Mouse (Mus musculus) limb, embryonic 11.5 days (tissue): ENCODE data around the gene Zbtb5. TPM values are rescaled to one million over a fixed set of nuclear protein-coding genes. Genes with fewer than 3 reads are reported as not detected.

Experiments
- ATAC-seq: fragments of 200-750 bp; cut with Nextera tagmentation; 2 replicates; pipeline ENCODE4 v1.8.0; 2017; ENCODE audit warnings: low read depth; ENCODE audit not compliant: insufficient number of reproducible peaks, low FRiP score, low TSS enrichment
- DNase-seq: peaks from one replicate; pipeline ENCODE4 v3.0.0-alpha.2; 2015; ENCODE audit warnings: low spot score
- H3K27ac ChIP-seq: fragments of 300-500 bp; sonication (generic); replicated peaks from 2 replicates; pipeline ENCODE4 v1.5.1; 2014; ENCODE audit warnings: low read depth, mild to moderate bottlenecking, low read length
- H3K27me3 ChIP-seq: fragments of 300-500 bp; sonication (generic); 2 replicates; pipeline ENCODE4 v1.6.1; 2014; ENCODE audit warnings: mild to moderate bottlenecking, low read length, mixed read lengths; ENCODE audit not compliant: control insufficient read depth, insufficient read depth
- H3K36me3 ChIP-seq: fragments of 300-500 bp; sonication (generic); 2 replicates; pipeline ENCODE4 v1.6.1; 2014; ENCODE audit warnings: mild to moderate bottlenecking, low read length, moderate library complexity, mixed read lengths; ENCODE audit not compliant: control insufficient read depth, insufficient read depth
- H3K4me1 ChIP-seq: fragments of 300-500 bp; sonication (generic); 2 replicates; pipeline ENCODE4 v1.6.1; 2014; ENCODE audit warnings: low read length, mixed read lengths; ENCODE audit not compliant: control insufficient read depth, insufficient read depth
- H3K4me2 ChIP-seq: fragments of 300-500 bp; sonication (generic); 2 replicates; pipeline ENCODE4 v1.6.1; 2014; ENCODE audit warnings: low read depth, mild to moderate bottlenecking, moderate library complexity; ENCODE audit not compliant: severe bottlenecking
- H3K4me3 ChIP-seq: fragments of 300-500 bp; sonication (generic); 2 replicates; pipeline ENCODE4 v1.5.1; 2014; ENCODE audit warnings: low read depth, low read length
- H3K9ac ChIP-seq: fragments of 300-500 bp; sonication (generic); 2 replicates; pipeline ENCODE4 v1.6.1; 2014; ENCODE audit warnings: mild to moderate bottlenecking, low read length
- H3K9me3 ChIP-seq: fragments of 300-500 bp; sonication (generic); 2 replicates; pipeline ENCODE4 v1.6.1; 2016; ENCODE audit warnings: low read length; ENCODE audit not compliant: control insufficient read depth
- WGBS: fragments of 180-500 bp; shearing (Covaris S2); extraction: QIAGEN DNeasy Blood & Tissue Kit; methylation state at CpG from one replicate; pipeline ENCODE4 v1.1.7; 2014; 5-methylcytosine and 5-hydroxymethylcytosine counted together
- polyA plus RNA-seq: library from polyadenylated mRNA; unstranded; fragments of >200 nt; fragmentation: Nextera tagmentation; extraction: Ambion mirVana; gene quantifications from 2 replicates; pipeline ENCODE4 v1.2.1, GENCODE M21; 2014

Gene Zbtb5
- polyA plus RNA-seq, 1 experiment from 2014 or later = 41.1 TPM

GRCm38 (mm10) chr4:44973450-44973849 is 38.8 kb downstream of the Zbtb5 start:
- Histone ChIP-seq H3K9me3 (no peaks in the 10 kb centered on the region), H3K4me1 (no peaks in the 10 kb centered on the region), H3K4me2 (peak overlapping the region; percentile 13; the same call in 1 of the 2 replicates), H3K4me3 (no peak overlapping the region), H3K36me3 (no peaks in the 10 kb centered on the region), H3K27me3 (no peaks in the 10 kb centered on the region), H3K27ac (no peak overlapping the region), H3K9ac (no peak overlapping the region)
- ATAC-seq (no peak), DNase-seq (peak; percentile 91)
- 15% methylated on average over 9 of the region's 9 CpGs for WGBS

GRCm38 (mm10) chr4:44970612-44971110 is 41.6 kb downstream of the Zbtb5 start:
- no peaks in the 10 kb centered on the region for H3K27me3 ChIP-seq
- no peak overlapping the region for H3K9ac ChIP-seq
- no peak overlapping the region for H3K27ac ChIP-seq
- no peak for ATAC-seq
- DNase-seq = peak; percentile 84
- WGBS = 21% methylated on average over 10 of the region's 10 CpGs
- no peaks in the 10 kb centered on the region for H3K36me3 ChIP-seq
- H3K4me1 ChIP-seq = no peaks in the 10 kb centered on the region
- H3K4me2 ChIP-seq = no peak overlapping the region
- H3K4me3 ChIP-seq = no peak overlapping the region
- no peaks in the 10 kb centered on the region for H3K9me3 ChIP-seq

DNA sequence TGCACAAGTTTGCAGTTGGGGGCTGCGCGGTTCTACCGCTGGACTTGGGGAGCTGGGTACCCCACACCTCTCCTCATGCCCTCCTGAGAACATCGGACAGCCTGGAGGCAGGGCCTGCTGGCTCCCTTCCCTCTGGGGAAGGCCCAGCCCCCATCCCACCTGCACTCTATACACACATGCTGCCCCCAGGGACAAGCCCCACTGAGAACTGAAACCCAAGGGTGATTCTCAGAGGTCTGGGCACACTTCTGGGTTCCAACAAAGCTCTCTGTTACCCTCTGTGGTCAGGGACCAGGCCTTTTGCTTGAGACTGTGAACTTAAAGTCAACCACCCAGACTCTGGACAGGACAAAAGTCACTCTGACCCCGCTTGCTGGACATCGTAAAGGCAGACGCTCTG is 42.2 kb downstream of the Zbtb5 start:
- ATAC-seq (no peak), DNase-seq (no peak)
- no peaks in the 10 kb centered on the region for H3K9me3 ChIP-seq
- H3K4me1 ChIP-seq = no peaks in the 10 kb centered on the region
- no peak overlapping the region for H3K4me2 ChIP-seq
- no peak overlapping the region for H3K9ac ChIP-seq
- no peaks in the 10 kb centered on the region for H3K36me3 ChIP-seq
- no peaks in the 10 kb centered on the region for H3K27me3 ChIP-seq
- 90% methylated on average over 7 of the region's 7 CpGs for WGBS
- no peak overlapping the region for H3K4me3 ChIP-seq
- H3K27ac ChIP-seq = no peak overlapping the region

GRCm38 (mm10) chr4:44967402-44967801 is 44.8 kb downstream of the Zbtb5 start:
- 88% methylated on average over 8 of the region's 8 CpGs for WGBS
- no peaks in the 10 kb centered on the region for H3K4me1 ChIP-seq
- ATAC-seq = no peak

DNA sequence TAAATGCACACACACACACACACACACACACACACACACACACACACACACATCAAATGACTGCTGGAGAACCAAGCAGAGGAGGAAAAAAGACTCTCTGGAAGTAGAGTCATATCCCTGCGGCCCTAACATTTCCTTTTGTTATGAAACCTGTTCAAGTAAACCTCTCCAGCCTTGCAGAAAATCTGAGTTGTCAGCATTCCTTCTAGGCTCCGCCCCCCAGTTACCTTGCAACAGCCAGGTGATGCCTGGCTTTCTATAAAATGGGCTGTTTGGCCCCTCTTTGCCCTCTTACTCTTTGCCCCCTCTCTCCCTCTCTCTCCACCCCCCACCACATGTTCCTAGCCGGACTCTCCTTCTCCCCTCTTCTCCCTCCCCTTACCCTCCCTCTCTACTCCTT is 46.5 kb downstream of the Zbtb5 start:
- Histone ChIP-seq H3K4me2 (no peak overlapping the region), H3K4me1 (no peaks in the 10 kb centered on the region), H3K9me3 (no peaks in the 10 kb centered on the region), H3K9ac (no peak overlapping the region), H3K27me3 (no peaks in the 10 kb centered on the region), H3K4me3 (no peak overlapping the region), H3K27ac (no peak overlapping the region), H3K36me3 (no peaks in the 10 kb centered on the region)
- no peak for DNase-seq
- no peak for ATAC-seq
- WGBS = 85% methylated on average over 3 of the region's 3 CpGs

More at GRCm38 (mm10) chr4:44967402-44967801, 44.8 kb downstream of the Zbtb5 start:
- H3K27ac ChIP-seq = no peak overlapping the region
- H3K36me3 ChIP-seq = no peaks in the 10 kb centered on the region
- H3K4me2 ChIP-seq = no peak overlapping the region
- H3K4me3 ChIP-seq = no peak overlapping the region
- no peak overlapping the region for H3K9ac ChIP-seq
- DNase-seq = no peak
- no peaks in the 10 kb centered on the region for H3K9me3 ChIP-seq
- H3K27me3 ChIP-seq = no peaks in the 10 kb centered on the region

GRCm38 (mm10) chr4:44965175-44965574 is 47.0 kb downstream of the Zbtb5 start:
- no peak for ATAC-seq
- Histone ChIP-seq H3K36me3 (no peaks in the 10 kb centered on the region), H3K4me3 (no peak overlapping the region), H3K27ac (no peak overlapping the region), H3K4me2 (no peak overlapping the region), H3K27me3 (no peaks in the 10 kb centered on the region), H3K9ac (no peak overlapping the region), H3K4me1 (no peaks in the 10 kb centered on the region), H3K9me3 (no peaks in the 10 kb centered on the region)
- 78% methylated on average over 2 of the region's 2 CpGs for WGBS
- DNase-seq = no peak

- Histone ChIP-seq H3K4me3 (no peak overlapping the region), H3K36me3 (no peaks in the 10 kb centered on the region), H3K27me3 (no peaks in the 10 kb centered on the region), H3K4me2 (no peak overlapping the region), H3K4me1 (no peaks in the 10 kb centered on the region), H3K9ac (no peak overlapping the region), H3K9me3 (no peaks in the 10 kb centered on the region), H3K27ac (no peak overlapping the region)
- WGBS = 86% methylated on average over 11 of the region's 11 CpGs
- no peak for DNase-seq
- no peak for ATAC-seq
Observed at GRCm38 (mm10) chr4:44963156-44963555, 49.1 kb downstream of the Zbtb5 start.

DNA sequence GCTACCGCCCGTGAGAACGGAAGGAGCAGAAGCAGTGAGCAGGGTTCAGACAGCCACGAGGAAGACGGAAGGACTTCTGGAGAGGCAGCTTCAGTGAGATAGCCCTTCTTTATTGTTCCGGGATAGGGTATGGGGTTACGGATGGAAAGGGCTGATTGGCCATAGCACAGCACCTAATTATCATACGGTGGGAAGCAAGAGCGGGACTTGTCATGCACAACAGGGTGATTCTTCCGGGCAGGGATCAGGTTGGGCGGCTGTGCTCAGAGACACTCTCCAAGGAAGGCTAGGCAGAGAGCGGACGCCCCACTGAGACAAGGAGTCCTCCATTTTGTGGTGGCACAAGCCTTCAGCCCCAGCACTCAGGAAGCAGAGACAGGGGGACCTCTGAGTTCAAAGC is 53.0 kb downstream of the Zbtb5 start:
- DNase-seq = no peak
- WGBS = 93% methylated on average over 13 of the region's 13 CpGs
- no peaks in the 10 kb centered on the region for H3K9me3 ChIP-seq
- H3K9ac ChIP-seq = no peak overlapping the region
- H3K27ac ChIP-seq = no peak overlapping the region
- H3K27me3 ChIP-seq = no peaks in the 10 kb centered on the region
- H3K36me3 ChIP-seq = no peaks in the 10 kb centered on the region
- ATAC-seq = no peak
- H3K4me2 ChIP-seq = no peak overlapping the region
- no peaks in the 10 kb centered on the region for H3K4me1 ChIP-seq
- no peak overlapping the region for H3K4me3 ChIP-seq

- WGBS = 88% methylated on average over 9 of the region's 9 CpGs
Observed at GRCm38 (mm10) chr4:44958776-44959175, 53.4 kb downstream of the Zbtb5 start.

More at GRCm38 (mm10) chr4:44958776-44959175, 53.4 kb downstream of the Zbtb5 start:
- Histone ChIP-seq H3K36me3 (no peaks in the 10 kb centered on the region), H3K9ac (no peak overlapping the region), H3K4me2 (no peak overlapping the region), H3K9me3 (no peaks in the 10 kb centered on the region), H3K4me1 (no peaks in the 10 kb centered on the region), H3K27ac (no peak overlapping the region), H3K4me3 (no peak overlapping the region), H3K27me3 (no peaks in the 10 kb centered on the region)
- DNase-seq (no peak), ATAC-seq (no peak)
